Mouse (Mus musculus): ENCODE measurements around the gene Dad1.

DNA sequence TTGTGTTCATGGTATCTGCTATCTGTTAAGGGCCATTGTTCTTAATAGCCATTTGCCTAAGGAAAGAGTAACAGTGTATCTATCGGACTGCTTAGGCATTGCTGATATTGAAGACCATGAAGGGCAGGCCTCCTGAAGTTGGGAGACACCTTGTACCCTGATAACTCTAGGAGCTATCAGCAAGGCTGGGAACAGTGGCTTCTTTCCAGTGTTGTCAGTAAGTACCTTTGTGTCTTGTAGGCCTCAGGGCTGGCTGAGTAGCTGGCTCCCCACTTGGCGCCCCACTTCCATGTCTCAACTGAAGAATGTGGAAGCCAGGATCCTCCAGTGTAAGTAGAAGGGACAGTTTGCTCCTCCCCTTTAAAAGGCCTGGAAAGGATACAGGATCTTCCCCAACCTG, 7.5 kb upstream of the Dad1 start:
- TF ChIP-seq CTCF (IDR thresholded peaks at IDR 0.05): no peak
- no peak for TF ChIP-seq EP300 (IDR thresholded peaks at IDR 0.05)

Measured in lung, postnatal 0 days (tissue).